Mouse (Mus musculus) liver, embryonic 11.5 days (tissue): ENCODE results near the gene Egfl8. TPM values are rescaled to one million over a fixed set of nuclear protein-coding genes. Genes with fewer than 3 reads are reported as not detected.
A peak's percentile ranks its signal among the peaks of the same experiment; 100 is the strongest.

Experiments
- ATAC-seq: fragments of 200-750 bp; cut with Nextera tagmentation; replicated peaks from 2 replicates; pipeline ENCODE4 v1.8.0; 2017; ENCODE audit warnings: moderate number of reproducible peaks, mild to moderate bottlenecking, moderate TSS enrichment, moderate library complexity; ENCODE audit not compliant: low FRiP score
- DNase-seq: peaks from one replicate; pipeline ENCODE4 v3.0.0-alpha.2; 2017; ENCODE audit warnings: low spot score
- H3K27ac ChIP-seq: fragments of 300-500 bp; sonication (generic); 2 replicates; pipeline ENCODE4 v1.5.1; 2014; ENCODE audit warnings: mild to moderate bottlenecking, low read depth, low read length, control low read depth
- H3K27me3 ChIP-seq: fragments of 300-500 bp; sonication (generic); replicated peaks from 2 replicates; pipeline ENCODE4 v1.6.1; 2014; ENCODE audit warnings: low read length, mixed read lengths; ENCODE audit not compliant: control insufficient read depth, insufficient read depth
- H3K36me3 ChIP-seq: fragments of 300-500 bp; sonication (generic); 2 replicates; pipeline ENCODE4 v1.6.1; 2014; ENCODE audit warnings: mild to moderate bottlenecking, low read length, moderate library complexity, mixed read lengths; ENCODE audit not compliant: control insufficient read depth, insufficient read depth
- H3K4me1 ChIP-seq: fragments of 300-500 bp; sonication (generic); replicated peaks from 2 replicates; pipeline ENCODE4 v1.6.1; 2014; ENCODE audit warnings: low read length, mixed read lengths; ENCODE audit not compliant: control insufficient read depth, insufficient read depth
- H3K4me2 ChIP-seq: fragments of 300-500 bp; sonication (generic); 2 replicates; pipeline ENCODE4 v1.6.1; 2014; ENCODE audit warnings: mild to moderate bottlenecking, control low read depth, moderate library complexity
- H3K4me3 ChIP-seq: fragments of 300-500 bp; sonication (generic); 2 replicates; pipeline ENCODE4 v1.5.1; 2014; ENCODE audit warnings: low read depth, low read length, control low read depth
- H3K9ac ChIP-seq: fragments of 300-500 bp; sonication (generic); 2 replicates; pipeline ENCODE4 v1.6.1; 2014; ENCODE audit warnings: low read depth, low read length, control low read depth
- H3K9me3 ChIP-seq: fragments of 300-500 bp; sonication (generic); 2 replicates; pipeline ENCODE4 v1.6.1; 2016; ENCODE audit warnings: low read length, inconsistent platforms, mixed read lengths; ENCODE audit not compliant: control insufficient read depth
- WGBS: fragments of 180-500 bp; shearing (Covaris S2); extraction: QIAGEN DNeasy Blood & Tissue Kit; methylation state at CpG from one replicate; pipeline ENCODE4 v1.1.7; 2014; 5-methylcytosine and 5-hydroxymethylcytosine counted together
- polyA plus RNA-seq: library from polyadenylated mRNA; unstranded; fragments of >200 nt; fragmentation: Nextera tagmentation; extraction: Ambion mirVana; gene quantifications from 2 replicates; pipeline ENCODE4 v1.2.1, GENCODE M21; 2014

Egfl8 gene
- polyA plus RNA-seq = 1.2 and 1.6 TPM in 2 replicates

DNA sequence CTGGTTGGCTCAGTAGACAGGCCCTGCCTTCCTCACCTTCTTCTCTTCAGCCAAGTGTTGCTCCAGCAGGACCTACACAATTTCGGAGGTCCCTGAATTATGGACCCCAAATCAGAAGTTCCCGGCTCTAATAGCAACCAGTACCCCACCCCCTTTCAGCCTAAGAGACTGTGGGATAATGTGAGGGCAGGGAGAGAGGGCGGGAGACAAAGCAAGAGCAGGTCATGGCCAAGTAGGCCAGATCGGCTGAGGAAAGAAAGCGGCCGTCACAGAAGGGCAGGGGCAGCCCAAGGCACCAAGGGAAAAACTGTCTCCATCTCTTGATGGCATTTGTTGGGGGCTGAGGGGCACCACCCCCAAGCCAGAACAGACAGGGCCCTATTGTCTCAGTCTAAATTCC, at the start of gene Egfl8:
TSS of gene Egfl8 (minus strand) at position 101 of the 400 bp plus-strand sequence.
- ATAC-seq (no peak), DNase-seq (no peak)
- Histone ChIP-seq H3K9ac (no peak within 1 kb of the TSS), H3K4me2 (no peak within 1 kb of the TSS), H3K4me3 (no peak within 1 kb of the TSS), H3K4me1 (peaks cover 9% of the 10 kb centered on the region), H3K9me3 (no peaks in the 10 kb centered on the region), H3K27ac (no peak within 1 kb of the TSS; the same call in 1 of the 2 replicates), H3K36me3 (peaks cover 18% of the 10 kb centered on the region), H3K27me3 (no peaks in the 10 kb centered on the region)
- WGBS = 77% methylated on average over 6 of the region's 6 CpGs

- no peak for ATAC-seq
- Histone ChIP-seq H3K4me2 (no peak overlapping the region), H3K36me3 (no peaks in the 10 kb centered on the region), H3K27ac (no peak overlapping the region), H3K9me3 (no peaks in the 10 kb centered on the region), H3K4me3 (no peak overlapping the region), H3K4me1 (peaks cover 9% of the 10 kb centered on the region; the same call in 1 of the 2 replicates), H3K9ac (no peak overlapping the region), H3K27me3 (peaks cover 33% of the 10 kb centered on the region)
- no peak for DNase-seq
- WGBS = 67% methylated on average over 7 of the region's 7 CpGs
These were observed 48.7 kb upstream of the Egfl8 start for GRCm38 (mm10) chr17:34664472-34664871.

GRCm38 (mm10) chr17:34663558-34663957, 47.8 kb upstream of the Egfl8 start:
- WGBS = 37% methylated on average over 1 of the region's 1 CpGs

GRCm38 (mm10) chr17:34662978-34663377, 47.2 kb upstream of the Egfl8 start:
- no peak for ATAC-seq
- Histone ChIP-seq H3K4me2 (no peak overlapping the region), H3K9me3 (no peaks in the 10 kb centered on the region), H3K27me3 (peaks cover 37% of the 10 kb centered on the region), H3K4me1 (peaks cover 9% of the 10 kb centered on the region; the same call in 1 of the 2 replicates), H3K36me3 (no peaks in the 10 kb centered on the region), H3K27ac (no peak overlapping the region), H3K9ac (no peak overlapping the region), H3K4me3 (no peak overlapping the region)
- WGBS = 77% methylated on average over 8 of the region's 8 CpGs
- DNase-seq = no peak

More at GRCm38 (mm10) chr17:34663558-34663957, 47.8 kb upstream of the Egfl8 start:
- Histone ChIP-seq H3K27me3 (peaks cover 37% of the 10 kb centered on the region), H3K9me3 (no peaks in the 10 kb centered on the region), H3K27ac (no peak overlapping the region), H3K36me3 (no peaks in the 10 kb centered on the region), H3K4me3 (no peak overlapping the region), H3K9ac (no peak overlapping the region), H3K4me2 (no peak overlapping the region), H3K4me1 (peaks cover 9% of the 10 kb centered on the region; the same call in 1 of the 2 replicates)
- ATAC-seq = no peak
- DNase-seq = no peak

DNA sequence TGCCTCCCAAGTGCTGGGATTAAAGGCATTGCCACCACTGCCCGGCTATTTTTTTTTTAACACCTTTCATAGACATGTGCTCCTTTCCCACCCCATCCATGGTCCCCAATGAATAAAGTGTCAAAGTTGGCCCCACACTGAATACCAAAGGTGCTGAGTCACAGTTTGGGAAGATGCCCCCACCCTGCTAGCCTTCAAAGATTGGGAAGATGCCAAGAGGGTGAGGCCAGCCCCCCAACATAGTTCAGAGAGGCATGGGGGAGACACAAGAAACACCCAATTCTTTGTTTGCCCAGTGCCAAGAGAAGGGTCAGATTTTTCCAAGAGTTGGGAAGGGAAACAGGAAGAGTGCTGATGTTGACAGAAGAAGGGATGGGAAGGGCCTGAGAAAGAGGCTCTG, 46.7 kb upstream of the Egfl8 start:
- peaks cover 37% of the 10 kb centered on the region for H3K27me3 ChIP-seq
- H3K36me3 ChIP-seq = no peaks in the 10 kb centered on the region
- ATAC-seq = no peak
- H3K4me1 ChIP-seq = peaks cover 9% of the 10 kb centered on the region; the same call in 1 of the 2 replicates
- H3K4me2 ChIP-seq = no peak overlapping the region
- no peak for DNase-seq
- H3K27ac ChIP-seq = no peak overlapping the region
- H3K4me3 ChIP-seq = no peak overlapping the region
- no peaks in the 10 kb centered on the region for H3K9me3 ChIP-seq
- 69% methylated on average over 1 of the region's 1 CpGs for WGBS
- no peak overlapping the region for H3K9ac ChIP-seq

DNA sequence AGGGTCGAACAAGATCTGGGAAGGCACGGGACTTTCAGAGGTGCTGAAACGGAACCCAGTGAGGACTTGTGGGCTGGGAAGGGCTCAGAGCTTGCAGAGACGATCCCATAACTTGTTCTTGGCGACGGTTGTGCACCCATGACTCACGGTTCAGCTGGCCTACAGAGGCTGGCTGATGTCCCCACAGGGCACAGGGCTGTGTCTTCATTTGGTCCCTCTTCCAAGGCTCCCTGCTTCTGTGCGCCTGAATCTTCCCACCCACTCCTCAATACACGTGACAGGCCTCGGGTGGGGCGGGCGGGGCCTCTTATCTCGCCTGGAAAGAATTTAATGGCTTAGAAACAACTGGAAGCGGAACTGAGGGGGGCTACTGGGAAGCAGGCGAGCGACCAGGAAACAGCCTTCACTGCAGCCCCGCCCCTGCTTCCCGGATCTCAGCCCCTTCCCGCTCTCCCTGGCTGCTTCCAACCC, 45.4 kb upstream of the Egfl8 start:
- Histone ChIP-seq H3K9me3 (no peaks in the 10 kb centered on the region), H3K4me3 (no peak overlapping the region), H3K36me3 (no peaks in the 10 kb centered on the region), H3K27ac (no peak overlapping the region), H3K4me2 (peak overlapping the region; percentile 42), H3K27me3 (peaks cover 37% of the 10 kb centered on the region), H3K4me1 (peaks cover 9% of the 10 kb centered on the region; the same call in 1 of the 2 replicates), H3K9ac (no peak overlapping the region)
- no peak for ATAC-seq
- DNase-seq = no peak
- 8% methylated on average over 19 of the region's 19 CpGs for WGBS

DNA sequence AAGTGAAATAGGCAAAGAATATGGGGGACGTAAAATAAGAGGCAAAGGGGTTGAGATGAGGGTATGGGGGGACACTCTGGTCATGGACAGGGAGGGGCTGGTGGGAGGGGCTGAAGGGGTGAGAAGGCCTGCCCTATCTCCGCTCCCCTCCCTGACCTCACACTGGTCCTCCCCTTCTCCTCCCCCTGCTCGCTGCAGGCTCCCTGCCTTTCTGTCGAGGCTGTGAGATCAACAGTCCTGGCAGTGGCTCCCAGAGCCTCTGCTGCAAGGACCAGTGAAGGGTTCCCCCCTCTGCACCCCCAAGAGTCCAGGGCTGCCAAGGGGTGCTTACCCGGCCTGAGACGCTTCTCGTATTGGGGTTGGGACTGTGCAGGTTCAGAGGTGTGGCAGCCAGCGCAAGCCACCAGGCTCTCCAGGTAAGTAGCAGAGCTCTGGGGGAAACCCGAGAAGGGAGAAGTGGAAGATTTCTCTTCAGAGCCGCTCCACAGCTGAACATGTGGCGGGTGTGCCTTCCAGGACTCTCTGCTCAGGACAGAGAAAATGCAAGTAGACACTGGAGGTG, 44.6 kb upstream of the Egfl8 start:
- WGBS = 39% methylated on average over 11 of the region's 11 CpGs
- H3K36me3 ChIP-seq = no peaks in the 10 kb centered on the region
- no peaks in the 10 kb centered on the region for H3K9me3 ChIP-seq
- H3K9ac ChIP-seq = no peak overlapping the region
- peaks cover 37% of the 10 kb centered on the region for H3K27me3 ChIP-seq
- no peak for ATAC-seq
- H3K4me3 ChIP-seq = no peak overlapping the region
- H3K4me2 ChIP-seq = no peak overlapping the region
- peaks cover 9% of the 10 kb centered on the region; the same call in 1 of the 2 replicates for H3K4me1 ChIP-seq
- no peak for DNase-seq
- no peak overlapping the region for H3K27ac ChIP-seq

DNA sequence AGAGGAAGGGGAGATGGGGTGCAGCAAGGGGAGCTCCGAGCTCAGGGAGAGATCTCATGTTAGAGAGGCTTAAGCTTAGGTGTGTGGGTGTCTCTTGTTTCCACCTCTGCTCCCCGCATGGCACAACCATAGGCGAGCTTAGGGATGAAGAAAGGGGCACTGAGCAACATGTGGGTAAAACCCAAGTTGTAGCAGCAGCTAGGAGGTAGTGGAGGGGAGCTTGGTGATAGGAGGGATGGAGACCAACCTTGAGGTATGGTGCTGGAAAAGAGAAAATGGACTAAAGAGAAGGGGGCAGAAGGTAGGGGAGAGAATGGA, 44.1 kb upstream of the Egfl8 start:
- 57% methylated on average over 3 of the region's 3 CpGs for WGBS
- Histone ChIP-seq H3K9ac (no peak overlapping the region), H3K4me3 (no peak overlapping the region), H3K27ac (no peak overlapping the region), H3K9me3 (no peaks in the 10 kb centered on the region), H3K4me2 (no peak overlapping the region), H3K27me3 (peaks cover 37% of the 10 kb centered on the region), H3K36me3 (no peaks in the 10 kb centered on the region), H3K4me1 (peaks cover 12% of the 10 kb centered on the region; the same call in 1 of the 2 replicates)
- ATAC-seq (no peak), DNase-seq (no peak)
